Mouse (Mus musculus): ENCODE data around the gene Olfr750.

Olfr750 gene

GRCm38 (mm10) chr14:51088166-51088969 lies 14.1 kb upstream of the Olfr750 start:
- DNase-seq (ENCODE audit: extremely low read depth, low read depth): peak; percentile 82

- DNase-seq (ENCODE audit: extremely low read depth, low read depth): no peak
Measured at GRCm38 (mm10) chr14:51087762-51088161, 13.5 kb upstream of the Olfr750 start.

- DNase-seq (ENCODE audit: extremely low read depth, low read depth): no peak
Measured at GRCm38 (mm10) chr14:51085911-51086310, 11.7 kb upstream of the Olfr750 start.

- no peak for DNase-seq (ENCODE audit: extremely low read depth, low read depth)
Measured at GRCm38 (mm10) chr14:51085086-51085485, 10.9 kb upstream of the Olfr750 start.

GRCm38 (mm10) chr14:51083805-51084204 lies 9.6 kb upstream of the Olfr750 start:
- no peak for DNase-seq (ENCODE audit: extremely low read depth, low read depth)

- DNase-seq (ENCODE audit: extremely low read depth, low read depth): peak; percentile 74
Measured at GRCm38 (mm10) chr14:51082599-51083581, 8.7 kb upstream of the Olfr750 start.

- no peak for DNase-seq (ENCODE audit: extremely low read depth, low read depth)
Measured at GRCm38 (mm10) chr14:51081035-51081434, 6.8 kb upstream of the Olfr750 start.

GRCm38 (mm10) chr14:51079180-51079579 lies 4.9 kb upstream of the Olfr750 start:
- DNase-seq (ENCODE audit: extremely low read depth, low read depth): no peak

- peak; percentile 65 for DNase-seq (ENCODE audit: extremely low read depth, low read depth)
Measured at GRCm38 (mm10) chr14:51069617-51070016, 4.6 kb downstream of the Olfr750 start.

- no peak for DNase-seq (ENCODE audit: extremely low read depth, low read depth)
Measured at GRCm38 (mm10) chr14:51068956-51069355, 5.3 kb downstream of the Olfr750 start.

GRCm38 (mm10) chr14:51060761-51061160 lies 13.5 kb downstream of the Olfr750 start:
- DNase-seq (ENCODE audit: extremely low read depth, low read depth): no peak

GRCm38 (mm10) chr14:51057401-51057831 lies 16.8 kb downstream of the Olfr750 start, which contains the start of gene Rnase12:
Gene Rnase12 (minus strand): TSS chr14:51057661.
- peak; percentile 15 for DNase-seq (ENCODE audit: extremely low read depth, low read depth)

- no peak for DNase-seq (ENCODE audit: extremely low read depth, low read depth)
Measured at GRCm38 (mm10) chr14:51054243-51055237, 19.7 kb downstream of the Olfr750 start.

GRCm38 (mm10) chr14:51053176-51053575 lies 21.1 kb downstream of the Olfr750 start:
- DNase-seq (ENCODE audit: extremely low read depth, low read depth): no peak

GRCm38 (mm10) chr14:51051941-51052340 lies 22.3 kb downstream of the Olfr750 start:
- DNase-seq (ENCODE audit: extremely low read depth, low read depth): no peak

GRCm38 (mm10) chr14:51050063-51050462 lies 24.2 kb downstream of the Olfr750 start, which contains the start of gene Rnase11:
Gene Rnase11 (minus strand): TSS chr14:51050163.
- no peak for DNase-seq (ENCODE audit: extremely low read depth, low read depth)

GRCm38 (mm10) chr14:51047846-51048245 lies 26.4 kb downstream of the Olfr750 start:
- no peak for DNase-seq (ENCODE audit: extremely low read depth, low read depth)

GRCm38 (mm10) chr14:51041769-51042168 lies 32.5 kb downstream of the Olfr750 start, which contains the start of gene Rnase9:
Gene Rnase9 (minus strand): TSS chr14:51041869.
- no peak for DNase-seq (ENCODE audit: extremely low read depth, low read depth)

GRCm38 (mm10) chr14:51036214-51036613 lies 38.0 kb downstream of the Olfr750 start:
- DNase-seq (ENCODE audit: extremely low read depth, low read depth): no peak

- no peak for DNase-seq (ENCODE audit: extremely low read depth, low read depth)
Measured at GRCm38 (mm10) chr14:51035206-51035605, 39.0 kb downstream of the Olfr750 start.
